Mouse (Mus musculus) kidney, postnatal 4 days (tissue): ENCODE results near the gene Rin3.

ENCODE experiments used
- DNase-seq, 2 experiments: peaks; one replicate each; pipeline ENCODE4 v3.0.0; 2021; ENCODE audit warnings: mixed read lengths in 2 of 2

The Rin3 gene

GRCm38 (mm10) chr12:102302831-102303351, 20.0 kb downstream of the Rin3 start:
- peak; percentile 72 to 83 for DNase-seq

GRCm38 (mm10) chr12:102303867-102304266, 21.0 kb downstream of the Rin3 start:
- no peak for DNase-seq

- DNase-seq: peak in 1 of 2 experiments; percentile 42
Observed at GRCm38 (mm10) chr12:102305069-102305836, 22.4 kb downstream of the Rin3 start.

- DNase-seq: peak; percentile 75 to 84
Observed at GRCm38 (mm10) chr12:102308001-102308456, 25.2 kb downstream of the Rin3 start.

- peak; percentile 67 to 81 for DNase-seq
Observed at GRCm38 (mm10) chr12:102308457-102309011, 25.7 kb downstream of the Rin3 start.

GRCm38 (mm10) chr12:102309099-102309799, 26.4 kb downstream of the Rin3 start:
- DNase-seq: no peak

- no peak for DNase-seq
Observed at GRCm38 (mm10) chr12:102309800-102310195, 26.9 kb downstream of the Rin3 start.

GRCm38 (mm10) chr12:102310261-102310660, 27.4 kb downstream of the Rin3 start:
- DNase-seq: no peak

- peak in 1 of 2 experiments; percentile 37 for DNase-seq
Observed at GRCm38 (mm10) chr12:102311454-102311853, 28.6 kb downstream of the Rin3 start.

- DNase-seq: no peak
Observed at GRCm38 (mm10) chr12:102319150-102319549, 36.3 kb downstream of the Rin3 start.

GRCm38 (mm10) chr12:102319899-102320298, 37.1 kb downstream of the Rin3 start:
- no peak for DNase-seq

- no peak for DNase-seq
Observed at GRCm38 (mm10) chr12:102320322-102320721, 37.5 kb downstream of the Rin3 start.

- DNase-seq: no peak
Observed at GRCm38 (mm10) chr12:102321064-102321728, 38.3 kb downstream of the Rin3 start.

- DNase-seq: no peak
Observed at GRCm38 (mm10) chr12:102321855-102322254, 39.0 kb downstream of the Rin3 start.

GRCm38 (mm10) chr12:102323392-102323791, 40.5 kb downstream of the Rin3 start:
- DNase-seq: peak; percentile 80 to 83

- no peak for DNase-seq
Observed at GRCm38 (mm10) chr12:102324156-102324885, 41.5 kb downstream of the Rin3 start.

- no peak for DNase-seq
Observed at GRCm38 (mm10) chr12:102324886-102325220, 42.0 kb downstream of the Rin3 start.

- DNase-seq: no peak
Observed at GRCm38 (mm10) chr12:102326753-102327340, 44.0 kb downstream of the Rin3 start.

GRCm38 (mm10) chr12:102327525-102327924, 44.7 kb downstream of the Rin3 start:
- DNase-seq: peak; percentile 63 to 75

- DNase-seq: no peak
Observed at GRCm38 (mm10) chr12:102328090-102328489, 45.2 kb downstream of the Rin3 start.

GRCm38 (mm10) chr12:102330188-102330587, 47.3 kb downstream of the Rin3 start:
- DNase-seq: no peak

- DNase-seq: no peak
Observed at GRCm38 (mm10) chr12:102330731-102331130, 47.9 kb downstream of the Rin3 start.
